ENCODE assay signal across 10 mouse cellular contexts in genomic region chr6:84320586-84320985, GRCm38 (mm10).
DNase-seq lines count a peak whose midpoint lies in the region; ATAC-seq and TF ChIP-seq lines count a peak whose summit lies in the region.
"Had no signal": no experiment of that assay in that cellular context is flagged by ENCODE, and none has a peak within 500 bp of the region (broad histone marks: within the 10 kb centered on the region; RNA-seq: fewer than 3 reads in every experiment).

No protein-coding gene starts in this region.

- H3K4me2 ChIP-seq in forebrain, postnatal 0 days (ENCODE audit: low read depth), result no peak overlapping the region
- no peak overlapping the region for H3K4me2 ChIP-seq in forebrain, embryonic 13.5 days
- no peak overlapping the region for H3K4me2 ChIP-seq in midbrain, postnatal 0 days (ENCODE audit: low read depth, low read length, poor library complexity, severe bottlenecking)
- no peak overlapping the region for H3K4me2 ChIP-seq in midbrain, embryonic 11.5 days
- H3K4me2 ChIP-seq in forebrain, embryonic 14.5 days (ENCODE audit: low read length), result no peak overlapping the region
- H3K4me2 ChIP-seq: hindbrain, embryonic 15.5 days; liver, embryonic 13.5 days had no signal

- peak; percentile 39; the same call in 1 of the 2 replicates for TF ChIP-seq CTCF in forebrain, postnatal 0 days (IDR thresholded peaks at IDR 0.05; ENCODE audit: low read depth)
- TF ChIP-seq CTCF in midbrain, postnatal 0 days (IDR thresholded peaks at IDR 0.05), result peak; percentile 45
- TF ChIP-seq CTCF in small intestine, adult 2 months (IDR thresholded peaks at IDR 0.05; ENCODE audit: extremely low read depth, insufficient read length, insufficient replicate concordance, low read depth, low read length), result peak; percentile 31; the same call in 1 of the 2 replicates

- H3K27ac ChIP-seq in forebrain, postnatal 0 days (ENCODE audit: low read depth, low read length), result no peak overlapping the region
- no peak overlapping the region for H3K27ac ChIP-seq in forebrain, embryonic 13.5 days
- H3K27ac ChIP-seq in midbrain, postnatal 0 days (ENCODE audit: low read depth, low read length), result no peak overlapping the region
- no peak overlapping the region for H3K27ac ChIP-seq in midbrain, embryonic 11.5 days (ENCODE audit: low read depth, low read length)
- H3K27ac ChIP-seq in embryonic facial prominence, embryonic 10.5 days (replicated peaks), result no peak overlapping the region
- H3K27ac ChIP-seq in small intestine, adult 2 months (ENCODE audit: insufficient read depth, low read depth, low read length), result no peak overlapping the region
- H3K27ac ChIP-seq in forebrain, embryonic 14.5 days (ENCODE audit: low read depth, low read length), result no peak overlapping the region
- H3K27ac ChIP-seq: hindbrain, embryonic 15.5 days; liver, embryonic 13.5 days had no signal

- H3K4me1 ChIP-seq in forebrain, postnatal 0 days (ENCODE audit: insufficient read depth), result no peaks in the 10 kb centered on the region
- H3K4me1 ChIP-seq in forebrain, embryonic 13.5 days, result 0 out of 2 replicates have a peak, but pooled peaks cover 5% of the 10 kb centered on the region
- no peaks in the 10 kb centered on the region for H3K4me1 ChIP-seq in midbrain, postnatal 0 days (ENCODE audit: insufficient read depth, low read length)
- H3K4me1 ChIP-seq in midbrain, embryonic 11.5 days (ENCODE audit: control insufficient read depth, insufficient read depth, low read length), result no peaks in the 10 kb centered on the region
- H3K4me1 ChIP-seq in embryonic facial prominence, embryonic 10.5 days, result peaks cover 7% of the 10 kb centered on the region
- no peaks in the 10 kb centered on the region for H3K4me1 ChIP-seq in small intestine, adult 2 months (ENCODE audit: control insufficient read depth, insufficient read depth, insufficient read length, low read length)
- H3K4me1 ChIP-seq in forebrain, embryonic 14.5 days (ENCODE audit: control insufficient read depth, insufficient read depth, low read length), result no peaks in the 10 kb centered on the region
- H3K4me1 ChIP-seq: liver, embryonic 13.5 days had no signal

- no peaks in the 10 kb centered on the region for H3K36me3 ChIP-seq in forebrain, postnatal 0 days (ENCODE audit: insufficient read depth)
- H3K36me3 ChIP-seq in forebrain, embryonic 13.5 days (ENCODE audit: poor library complexity, severe bottlenecking), result no peaks in the 10 kb centered on the region
- H3K36me3 ChIP-seq in midbrain, postnatal 0 days (ENCODE audit: insufficient read depth, low read length), result no peaks in the 10 kb centered on the region
- no peaks in the 10 kb centered on the region for H3K36me3 ChIP-seq in midbrain, embryonic 11.5 days (ENCODE audit: control insufficient read depth, insufficient read depth, low read length)
- no peaks in the 10 kb centered on the region for H3K36me3 ChIP-seq in embryonic facial prominence, embryonic 10.5 days (replicated peaks)
- no peaks in the 10 kb centered on the region for H3K36me3 ChIP-seq in small intestine, adult 2 months (ENCODE audit: control insufficient read depth, insufficient read depth, low read length)
- no peaks in the 10 kb centered on the region for H3K36me3 ChIP-seq in forebrain, embryonic 14.5 days (ENCODE audit: control insufficient read depth, insufficient read depth, low read length)
- H3K36me3 ChIP-seq: hindbrain, embryonic 15.5 days; liver, embryonic 13.5 days had no signal

- no peak for ATAC-seq in forebrain, postnatal 0 days
- ATAC-seq in forebrain, embryonic 13.5 days, result no peak
- no peak for ATAC-seq in midbrain, postnatal 0 days (ENCODE audit: low FRiP score)
- no peak for ATAC-seq in midbrain, embryonic 11.5 days (ENCODE audit: low FRiP score)
- ATAC-seq in forebrain, embryonic 14.5 days, result no peak

- no peaks in the 10 kb centered on the region for H3K27me3 ChIP-seq in forebrain, postnatal 0 days (ENCODE audit: insufficient read depth, low read length)
- no peaks in the 10 kb centered on the region for H3K27me3 ChIP-seq in forebrain, embryonic 13.5 days
- H3K27me3 ChIP-seq in midbrain, postnatal 0 days (ENCODE audit: insufficient read depth, low read length), result no peaks in the 10 kb centered on the region
- H3K27me3 ChIP-seq in midbrain, embryonic 11.5 days (ENCODE audit: control insufficient read depth, insufficient read depth, low read length), result no peaks in the 10 kb centered on the region
- peaks cover 12% of the 10 kb centered on the region; the same call in 1 of the 2 replicates for H3K27me3 ChIP-seq in embryonic facial prominence, embryonic 10.5 days (replicated peaks; ENCODE audit: low read depth, poor library complexity, severe bottlenecking)
- H3K27me3 ChIP-seq in small intestine, adult 2 months (ENCODE audit: control insufficient read depth, insufficient read depth, low read length), result no peaks in the 10 kb centered on the region
- H3K27me3 ChIP-seq in forebrain, embryonic 14.5 days (replicated peaks; ENCODE audit: control insufficient read depth, insufficient read depth, low read length), result no peaks in the 10 kb centered on the region
- H3K27me3 ChIP-seq: hindbrain, embryonic 15.5 days had no signal

- no peak overlapping the region for H3K9ac ChIP-seq in forebrain, postnatal 0 days
- no peak overlapping the region for H3K9ac ChIP-seq in forebrain, embryonic 13.5 days
- no peak overlapping the region for H3K9ac ChIP-seq in midbrain, postnatal 0 days (replicated peaks; ENCODE audit: low read length, poor library complexity, severe bottlenecking)
- H3K9ac ChIP-seq in midbrain, embryonic 11.5 days (ENCODE audit: low read length), result no peak overlapping the region
- H3K9ac ChIP-seq in forebrain, embryonic 14.5 days (ENCODE audit: low read length), result no peak overlapping the region
- H3K9ac ChIP-seq: hindbrain, embryonic 15.5 days; liver, embryonic 13.5 days had no signal

- H3K9me3 ChIP-seq in forebrain, postnatal 0 days (ENCODE audit: low read length), result no peaks in the 10 kb centered on the region
- H3K9me3 ChIP-seq in forebrain, embryonic 13.5 days (replicated peaks), result no peaks in the 10 kb centered on the region
- no peaks in the 10 kb centered on the region for H3K9me3 ChIP-seq in midbrain, postnatal 0 days (ENCODE audit: low read length)
- no peaks in the 10 kb centered on the region for H3K9me3 ChIP-seq in midbrain, embryonic 11.5 days (ENCODE audit: control insufficient read depth, low read length)
- no peaks in the 10 kb centered on the region for H3K9me3 ChIP-seq in embryonic facial prominence, embryonic 10.5 days
- no peaks in the 10 kb centered on the region for H3K9me3 ChIP-seq in forebrain, embryonic 14.5 days (replicated peaks; ENCODE audit: control insufficient read depth, low read length)
- H3K9me3 ChIP-seq: hindbrain, embryonic 15.5 days; liver, embryonic 13.5 days had no signal

- DNase-seq in forebrain, postnatal 0 days, result peak; percentile 20
- DNase-seq in midbrain, postnatal 0 days (ENCODE audit: low spot score), result no peak
- DNase-seq in midbrain, embryonic 11.5 days (ENCODE audit: low spot score, missing footprints), result no peak
- DNase-seq in embryonic facial prominence, embryonic 10.5 days (ENCODE audit: low spot score), result peak; percentile 25
- DNase-seq in layer of hippocampus, adult 9-11 months, result no peak
- DNase-seq in forebrain, embryonic 14.5 days (ENCODE audit: low spot score), result no peak
- DNase-seq: liver, embryonic 13.5 days had no signal

- TF ChIP-seq POLR2A in small intestine, adult 2 months (IDR thresholded peaks at IDR 0.05; ENCODE audit: low read depth, low read length), result no peak

- no peak overlapping the region for H3K4me3 ChIP-seq in forebrain, postnatal 0 days (ENCODE audit: low read depth, low read length)
- no peak overlapping the region for H3K4me3 ChIP-seq in forebrain, embryonic 13.5 days
- H3K4me3 ChIP-seq in midbrain, postnatal 0 days (ENCODE audit: low read depth, low read length), result no peak overlapping the region
- H3K4me3 ChIP-seq in midbrain, embryonic 11.5 days (ENCODE audit: low read depth, low read length), result no peak overlapping the region
- H3K4me3 ChIP-seq in embryonic facial prominence, embryonic 10.5 days, result no peak overlapping the region
- H3K4me3 ChIP-seq in small intestine, adult 2 months (ENCODE audit: low read depth, low read length), result no peak overlapping the region
- H3K4me3 ChIP-seq in forebrain, embryonic 14.5 days (ENCODE audit: low read depth, low read length), result no peak overlapping the region
- H3K4me3 ChIP-seq: hindbrain, embryonic 15.5 days; liver, embryonic 13.5 days had no signal

- 63% methylated on average over 1 of the region's 1 CpGs for WGBS in forebrain, postnatal 0 days
- WGBS in forebrain, embryonic 13.5 days, result 72% methylated on average over 1 of the region's 1 CpGs
- 68% methylated on average over 1 of the region's 1 CpGs for WGBS in midbrain, postnatal 0 days
- 73% methylated on average over 1 of the region's 1 CpGs for WGBS in midbrain, embryonic 11.5 days
- 74% methylated on average over 1 of the region's 1 CpGs for WGBS in embryonic facial prominence, embryonic 10.5 days
- WGBS in small intestine, adult 2 months, result 75% methylated on average over 1 of the region's 1 CpGs
- whole genome bisulfite sequencing in forebrain, embryonic 14.5 days, result 72% methylated on average over 1 of the region's 1 CpGs

Comparison
In these comparisons a context has a peak if more than half of its experiments do, and no peak if none do; other contexts are left out.
1. DNase-seq: peak in forebrain, postnatal 0 days (single experiment) and embryonic facial prominence, embryonic 10.5 days (single experiment); none in midbrain, postnatal 0 days (single experiment), midbrain, embryonic 11.5 days (single experiment), layer of hippocampus, adult 9-11 months (single experiment) and forebrain, embryonic 14.5 days (single experiment).
2. Peak in every context shown above with its lines, with median percentiles within 50 percentile points of each other: CTCF ChIP-seq.